9 mouse cellular contexts compared by ENCODE assay signal in genomic region chr11:49249811-49250421, GRCm38 (mm10). TPM values are rescaled to one million over a fixed set of nuclear protein-coding genes. Genes with fewer than 3 reads are reported as not detected.
DNase-seq lines count a peak whose midpoint lies in the region; ATAC-seq and TF ChIP-seq lines count a peak whose summit lies in the region.
"Had no signal": no experiment of that assay in that cellular context is flagged by ENCODE, and none has a peak within 500 bp of the region (broad histone marks: within the 10 kb centered on the region; RNA-seq: fewer than 3 reads in every experiment).

No protein-coding gene starts in this region.

- H3K79me2 ChIP-seq in C2C12 (ENCODE audit: control insufficient read depth, insufficient read depth) = peaks cover 52% of the 10 kb centered on the region

- 0 out of 2 replicates have a peak, but pooled peaks have one; percentile 4 for ATAC-seq in heart, embryonic 16.5 days (replicated peaks; ENCODE audit: extremely low read depth, insufficient read depth, low FRiP score)
- ATAC-seq in limb, embryonic 13.5 days (ENCODE audit: low FRiP score, low read depth) = no peak
- 0 out of 2 replicates have a peak, but pooled peaks have one; percentile 10 for ATAC-seq in monocyte, adult 5-6 weeks (replicated peaks; ENCODE audit: insufficient number of reproducible peaks, low FRiP score, low TSS enrichment, poor library complexity, severe bottlenecking)

- H3K36me3 ChIP-seq in C2C12 (ENCODE audit: control insufficient read depth, insufficient read depth) = peaks cover 34% of the 10 kb centered on the region
- H3K36me3 ChIP-seq in heart, embryonic 16.5 days (ENCODE audit: control insufficient read depth, insufficient read depth) = peaks cover 11% of the 10 kb centered on the region; the same call in 1 of the 2 replicates
- H3K36me3 ChIP-seq in limb, embryonic 13.5 days = peaks cover 28% of the 10 kb centered on the region

- peak overlapping the region; percentile 91 for H3K9ac ChIP-seq in heart, embryonic 16.5 days (ENCODE audit: low read length)
- peak overlapping the region; percentile 91 for H3K9ac ChIP-seq in limb, embryonic 13.5 days

- 24% methylated on average over 10 of the region's 10 CpGs for WGBS in heart, embryonic 16.5 days
- WGBS in limb, embryonic 13.5 days = 19% methylated on average over 10 of the region's 10 CpGs

- no peaks in the 10 kb centered on the region for H3K27me3 ChIP-seq in C2C12 (ENCODE audit: control insufficient read depth, insufficient read depth, insufficient read length)
- no peaks in the 10 kb centered on the region for H3K27me3 ChIP-seq in heart, embryonic 16.5 days (ENCODE audit: control insufficient read depth, insufficient read depth, low read length)
- H3K27me3 ChIP-seq in limb, embryonic 13.5 days = no peaks in the 10 kb centered on the region

- peaks cover 29% of the 10 kb centered on the region for H3K79me3 ChIP-seq in C2C12 (ENCODE audit: low read depth)

- H3ac ChIP-seq in C2C12 (ENCODE audit: control insufficient read depth, insufficient read length, low read depth) = peak overlapping the region; percentile 53

- DNase-seq in MEL-GATA-1-ER (ENCODE audit: extremely low read depth, low read depth) (peak; percentile 56), MN1 (ENCODE audit: low spot score) (no peak)
- no peak for DNase-seq in right cerebral cortex, postnatal 25 days
- DNase-seq in layer of hippocampus, adult 8-10 months (ENCODE audit: low spot score in 2 of 2) = no peak

- peak overlapping the region; percentile 84 for H3K4me2 ChIP-seq in heart, embryonic 16.5 days (ENCODE audit: low read depth, low read length)
- peak overlapping the region; percentile 76 for H3K4me2 ChIP-seq in limb, embryonic 13.5 days (replicated peaks)

- peak overlapping the region; percentile 91 for H3K27ac ChIP-seq in heart, embryonic 16.5 days (ENCODE audit: low read length)
- peak overlapping the region; percentile 95 for H3K27ac ChIP-seq in limb, embryonic 13.5 days

- H3K4me3 ChIP-seq in C2C12 (ENCODE audit: insufficient read depth, poor library complexity, severe bottlenecking) = peak overlapping the region; percentile 68
- H3K4me3 ChIP-seq in heart, embryonic 16.5 days (ENCODE audit: low read length) = peak overlapping the region; percentile 68
- peak overlapping the region; percentile 71 for H3K4me3 ChIP-seq in limb, embryonic 13.5 days

- TF ChIP-seq CTCF in C2C12 (IDR thresholded peaks at IDR 0.05; ENCODE audit: control insufficient read depth, insufficient read depth, insufficient read length) = no peak

- H3K4me1 ChIP-seq in heart, embryonic 16.5 days (ENCODE audit: control insufficient read depth, insufficient read depth, low read length) = peaks cover 48% of the 10 kb centered on the region
- H3K4me1 ChIP-seq in limb, embryonic 13.5 days = peaks cover 53% of the 10 kb centered on the region

- no peaks in the 10 kb centered on the region for H3K9me3 ChIP-seq in heart, embryonic 16.5 days (replicated peaks; ENCODE audit: control insufficient read depth, low read length)
- no peaks in the 10 kb centered on the region for H3K9me3 ChIP-seq in limb, embryonic 13.5 days

TF ChIP-seq in C2C12, 6 proteins besides CTCF, POLR2A, EP300 and RAD21:
- TF ChIP-seq MAX (IDR thresholded peaks at IDR 0.05) (no peak), MYOG (IDR thresholded peaks at IDR 0.05; ENCODE audit: control insufficient read depth, extremely low read depth, insufficient read length) (no peak), USF1 (IDR thresholded peaks at IDR 0.05; ENCODE audit: low read depth) (no peak), CEBPB (IDR thresholded peaks at IDR 0.05; ENCODE audit: low read depth) (no peak), MYOD1 (IDR thresholded peaks at IDR 0.05; ENCODE audit: control insufficient read depth, insufficient read length, low read depth) (no peak)

RNA-seq across cellular contexts. Expression of gene Mgat1, which starts 5.9 kb away (rescaled TPM):
- 44.5 TPM for polyA plus RNA-seq in C2C12 (2012; fragmentation: generic; extraction: Trizol)
- 57.4 and 61.4 TPM in 2 replicates for polyA plus RNA-seq in heart, embryonic 16.5 days (2015; fragmentation: Nextera tagmentation; extraction: Ambion mirVana)
- 56.3 and 60.7 TPM in 2 replicates for polyA plus RNA-seq in limb, embryonic 13.5 days (2015; fragmentation: Nextera tagmentation; extraction: Ambion mirVana)
- 58.6 to 80.8 TPM (median 72.0 TPM) in 3 replicates for total RNA-seq in monocyte, adult 5-6 weeks (2017)
- 10 to 100 TPM; 56.4 to 63.2 (median 59.5) TPM for total RNA-seq in layer of hippocampus, adult 8-10 months (2022)

RNA-seq across cellular contexts. Expression of gene Olfr1393, which starts 28.2 kb away (rescaled TPM):
- polyA plus RNA-seq in C2C12 (2012; fragmentation: generic; extraction: Trizol) = not detected
- 0.15 and 0.17 TPM in 2 replicates for polyA plus RNA-seq in heart, embryonic 16.5 days (2015; fragmentation: Nextera tagmentation; extraction: Ambion mirVana)
- not detected in 2 replicates for polyA plus RNA-seq in limb, embryonic 13.5 days (2015; fragmentation: Nextera tagmentation; extraction: Ambion mirVana)
- total RNA-seq in monocyte, adult 5-6 weeks (2017) = 2.0 TPM in 1 of 3 replicates, not detected in the others
- total RNA-seq in layer of hippocampus, adult 8-10 months (2022) = not detected

RNA-seq across cellular contexts. Expression of gene Olfr1392, which starts 35.2 kb away (rescaled TPM):
- not detected for polyA plus RNA-seq in C2C12 (2012; fragmentation: generic; extraction: Trizol)
- not detected in 2 replicates for polyA plus RNA-seq in heart, embryonic 16.5 days (2015; fragmentation: Nextera tagmentation; extraction: Ambion mirVana)
- polyA plus RNA-seq in limb, embryonic 13.5 days (2015; fragmentation: Nextera tagmentation; extraction: Ambion mirVana) = 0.06 TPM in 1 of 2 replicates, not detected in the other
- total RNA-seq in monocyte, adult 5-6 weeks (2017) = not detected in 3 replicates
- not detected for total RNA-seq in layer of hippocampus, adult 8-10 months (2022)

RNA-seq across cellular contexts. Expression of gene Zfp62, which starts 46.8 kb away (rescaled TPM):
- polyA plus RNA-seq in C2C12 (2012; fragmentation: generic; extraction: Trizol) = 3.3 TPM
- 28.3 and 30.0 TPM in 2 replicates for polyA plus RNA-seq in heart, embryonic 16.5 days (2015; fragmentation: Nextera tagmentation; extraction: Ambion mirVana)
- 44.5 and 48.8 TPM in 2 replicates for polyA plus RNA-seq in limb, embryonic 13.5 days (2015; fragmentation: Nextera tagmentation; extraction: Ambion mirVana)
- 96.4 to 134 TPM (median 134 TPM) in 3 replicates for total RNA-seq in monocyte, adult 5-6 weeks (2017)
- total RNA-seq in layer of hippocampus, adult 8-10 months (2022) = 10 to 100 TPM; 42.5 to 60.7 (median 52.8) TPM

RNA-seq across cellular contexts. Expression of gene Olfr10, which starts 54.6 kb away (rescaled TPM):
- not detected for polyA plus RNA-seq in C2C12 (2012; fragmentation: generic; extraction: Trizol)
- polyA plus RNA-seq in heart, embryonic 16.5 days (2015; fragmentation: Nextera tagmentation; extraction: Ambion mirVana) = not detected in 2 replicates
- not detected in 2 replicates for polyA plus RNA-seq in limb, embryonic 13.5 days (2015; fragmentation: Nextera tagmentation; extraction: Ambion mirVana)
- total RNA-seq in monocyte, adult 5-6 weeks (2017) = not detected in 3 replicates
- not detected for total RNA-seq in layer of hippocampus, adult 8-10 months (2022)
- polyA plus RNA-seq: gonadal fat pad, adult 2 months had no signal
